Mouse (Mus musculus) lung, postnatal 36 days (tissue): ENCODE results near the gene Zcchc2.

Experiments
- DNase-seq: peaks from one replicate; pipeline ENCODE4 v3.0.0; 2022; ENCODE audit warnings: mixed read lengths

The Zcchc2 gene

DNA sequence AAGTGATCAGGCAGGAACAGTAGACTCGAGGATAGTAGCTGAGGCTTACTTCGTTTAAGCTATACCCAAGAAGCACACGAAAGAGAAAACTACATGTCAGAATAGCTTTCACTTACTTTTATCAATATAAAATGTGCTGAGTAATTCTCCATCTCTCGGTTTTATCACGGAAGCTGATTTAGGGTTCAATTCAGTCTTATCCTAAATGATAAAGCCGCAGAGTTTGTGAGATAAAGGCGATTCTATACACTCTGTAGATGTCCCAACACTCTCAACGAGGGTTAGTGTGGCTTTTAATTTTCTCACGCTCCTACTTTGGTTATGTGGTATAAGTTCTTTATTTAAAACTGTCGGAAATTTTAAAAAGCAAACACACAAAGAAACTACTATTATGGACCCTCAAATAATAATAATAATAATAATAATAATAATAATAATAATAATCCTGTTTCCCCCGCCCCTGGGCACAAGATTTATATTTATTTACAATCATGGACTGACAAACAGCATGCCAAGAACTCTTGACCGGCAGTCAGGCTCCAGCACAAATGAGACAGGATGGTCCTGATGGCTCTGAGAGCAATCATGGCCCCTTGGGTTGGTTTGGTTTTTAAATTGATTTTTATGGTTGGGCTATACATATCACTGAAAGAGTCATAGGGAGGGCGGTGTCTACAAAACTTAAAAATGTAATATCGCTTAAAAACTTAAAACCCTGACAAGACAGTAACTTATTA lies 1.1 kb upstream of the Zcchc2 start:
- DNase-seq: no peak

DNA sequence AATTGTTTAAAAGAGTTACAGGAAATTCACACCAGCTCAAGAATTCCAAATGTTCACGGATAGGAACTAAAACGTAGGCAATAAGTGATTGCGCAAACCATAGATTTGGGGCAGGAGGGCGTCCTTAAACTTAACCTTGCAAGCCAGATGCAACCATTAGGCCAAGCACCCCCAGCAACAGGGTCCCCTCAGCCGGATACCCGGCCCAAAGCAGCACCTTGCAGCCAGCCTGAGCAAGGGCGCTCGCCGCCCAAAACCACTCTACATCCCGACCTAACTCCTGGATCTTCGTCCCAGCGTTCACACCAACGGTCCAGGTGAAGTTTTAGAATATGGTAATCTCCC lies 594 bp upstream of the Zcchc2 start:
- peak; percentile 31 for DNase-seq

DNA sequence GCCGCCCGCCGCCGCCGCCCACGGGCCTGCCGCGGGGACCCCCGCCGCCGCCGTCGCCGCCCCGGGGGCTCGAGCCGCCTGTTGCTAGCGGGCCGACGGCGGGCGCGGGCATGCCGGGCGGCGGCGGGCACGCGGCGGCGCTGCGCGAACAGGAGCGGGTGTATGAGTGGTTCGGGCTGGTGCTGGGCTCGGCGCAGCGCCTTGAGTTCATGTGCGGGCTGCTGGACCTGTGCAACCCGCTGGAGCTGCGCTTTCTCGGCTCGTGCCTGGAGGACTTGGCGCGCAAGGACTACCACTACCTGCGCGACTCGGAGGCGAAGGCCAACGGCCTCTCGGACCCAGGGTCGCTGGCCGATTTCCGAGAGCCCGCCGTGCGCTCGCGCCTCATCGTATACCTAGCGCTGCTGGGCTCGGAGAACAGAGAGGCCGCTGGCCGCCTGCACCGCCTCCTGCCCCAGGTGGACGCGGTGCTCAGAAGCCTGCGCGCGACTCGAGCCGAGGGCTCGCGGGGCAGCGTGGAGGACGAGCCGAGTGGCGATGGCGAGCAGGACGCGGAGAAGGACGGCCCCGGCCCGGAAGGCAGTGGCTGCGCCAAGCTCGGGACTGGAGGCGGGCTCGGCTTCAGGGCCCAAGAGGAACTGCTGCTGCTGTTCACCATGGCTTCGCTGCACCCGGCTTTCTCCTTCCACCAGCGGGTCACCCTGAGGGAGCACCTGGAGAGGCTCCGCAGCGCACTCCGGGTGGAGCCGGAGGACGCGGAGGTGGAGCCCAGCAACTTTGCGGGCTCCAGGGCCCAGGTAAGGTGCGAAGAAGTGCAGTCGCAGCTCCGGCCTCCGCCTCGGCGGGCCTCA lies 930 bp downstream of the Zcchc2 start:
- peak; percentile 69 for DNase-seq

DNA sequence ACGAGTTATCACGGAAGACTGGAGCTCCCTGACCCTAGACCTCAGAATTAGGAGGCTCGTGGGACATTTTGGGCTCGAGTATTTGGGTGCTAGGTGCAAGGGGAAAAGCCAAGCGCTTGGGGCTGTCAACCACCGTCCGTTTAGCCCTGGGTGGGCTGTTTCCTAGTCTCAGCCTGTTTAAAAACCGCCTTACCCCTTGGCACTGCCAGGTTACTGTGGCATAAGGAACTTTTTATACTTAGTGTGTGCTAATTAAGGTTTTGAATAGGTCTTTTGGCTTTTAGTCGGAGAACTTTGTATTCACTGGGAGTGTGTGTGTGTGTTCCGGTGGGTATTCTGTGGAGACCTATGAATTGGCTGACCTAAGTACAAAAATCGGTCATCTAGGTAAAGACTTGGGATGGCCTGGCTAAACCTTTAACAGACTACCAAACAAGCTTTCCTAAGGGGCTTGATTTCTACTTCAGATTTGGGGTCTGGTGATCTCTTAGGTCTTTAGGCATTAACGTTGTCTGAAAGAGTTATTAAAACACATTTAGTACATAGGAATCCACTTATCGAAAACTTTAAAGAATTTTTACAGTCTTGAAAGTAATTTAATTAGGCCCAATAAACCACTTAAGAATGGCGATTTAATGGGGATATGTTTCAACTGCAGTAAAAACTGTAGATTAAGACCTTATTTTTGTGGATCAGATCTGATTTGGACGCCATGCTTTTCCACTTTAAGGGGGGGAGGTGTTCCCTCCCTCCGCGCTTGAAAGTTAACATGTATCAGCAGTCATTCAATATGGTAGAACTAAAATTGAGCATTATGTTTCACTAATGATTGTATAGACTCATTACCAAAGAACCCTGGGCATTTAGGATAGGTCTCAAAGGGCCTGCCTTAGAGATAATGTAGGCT lies 2.0 kb downstream of the Zcchc2 start:
- no peak for DNase-seq

GRCm38 (mm10) chr1:105993196-105993595 lies 3.0 kb downstream of the Zcchc2 start:
- DNase-seq: peak; percentile 65

DNA sequence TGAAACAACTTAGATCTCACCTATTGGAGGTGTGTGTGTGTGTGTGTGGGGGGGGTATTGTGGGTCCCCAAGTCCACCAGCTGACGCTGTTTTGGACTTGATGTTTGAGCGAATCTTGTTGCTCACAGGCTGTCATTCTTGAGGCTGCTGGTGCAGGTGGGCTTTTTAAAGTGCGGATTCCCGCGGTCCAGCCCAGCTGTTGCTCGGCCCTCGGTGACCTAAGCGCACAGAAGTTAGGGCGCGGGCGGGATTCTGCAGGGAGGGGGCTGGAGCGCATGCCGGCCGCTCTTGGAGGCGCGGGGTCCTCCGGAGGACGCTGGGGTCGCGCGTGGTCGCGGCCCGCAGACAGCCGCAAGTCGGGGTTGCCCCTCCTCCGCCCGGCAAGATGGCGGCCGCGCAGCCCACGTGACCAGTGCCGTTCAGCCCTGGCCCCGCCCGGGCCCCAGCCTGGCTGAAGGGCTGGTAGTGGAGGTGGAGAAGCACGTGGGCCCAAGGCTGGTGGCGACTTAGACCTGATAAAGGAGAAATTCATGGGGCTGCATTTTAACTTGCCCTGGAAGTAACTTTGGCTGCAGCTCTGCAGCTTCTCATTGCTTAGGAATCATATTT lies 3.5 kb downstream of the Zcchc2 start:
- DNase-seq: peak; percentile 90

DNA sequence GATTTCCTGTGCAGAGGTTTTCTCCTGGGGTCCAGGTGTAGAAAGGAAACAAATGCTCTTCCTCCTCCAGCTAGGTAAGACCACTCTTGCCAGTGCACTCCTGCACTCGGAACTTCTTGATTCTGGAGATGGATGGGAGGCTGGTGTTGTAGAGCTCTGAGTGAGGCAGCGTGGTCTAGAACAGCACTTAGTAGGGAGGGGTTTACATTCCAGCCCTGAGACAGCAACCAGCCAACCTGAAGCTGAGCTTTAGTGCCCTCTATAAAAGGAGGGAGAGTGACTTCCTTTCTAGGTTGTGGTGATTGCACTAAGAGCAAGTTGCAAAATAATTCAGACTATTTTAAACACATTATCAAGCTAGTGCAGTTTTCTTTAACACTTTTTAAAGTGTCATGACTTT lies 5.8 kb downstream of the Zcchc2 start:
- DNase-seq: no peak

DNA sequence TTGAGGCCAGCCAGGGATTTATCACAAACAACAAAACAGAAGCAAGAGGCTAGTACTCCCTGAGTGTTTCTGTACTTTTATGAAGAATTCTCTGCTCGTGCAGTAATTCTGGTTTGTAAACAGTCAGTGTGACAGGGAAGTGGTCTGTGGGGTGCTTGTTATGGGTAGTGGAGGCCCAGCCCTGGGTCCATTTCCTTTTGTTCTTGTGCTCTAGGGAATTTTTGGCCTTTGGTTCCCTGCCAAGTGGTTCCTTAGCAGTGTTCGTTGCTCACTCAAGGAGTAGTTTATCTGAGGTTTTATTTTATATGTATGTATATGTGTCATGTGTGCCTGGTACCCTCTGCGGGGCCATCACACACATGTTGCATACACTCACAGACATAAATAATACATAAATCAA lies 7.1 kb downstream of the Zcchc2 start:
- DNase-seq: peak; percentile 78

- no peak for DNase-seq
Measured at GRCm38 (mm10) chr1:105999802-106000201, 9.6 kb downstream of the Zcchc2 start.

DNA sequence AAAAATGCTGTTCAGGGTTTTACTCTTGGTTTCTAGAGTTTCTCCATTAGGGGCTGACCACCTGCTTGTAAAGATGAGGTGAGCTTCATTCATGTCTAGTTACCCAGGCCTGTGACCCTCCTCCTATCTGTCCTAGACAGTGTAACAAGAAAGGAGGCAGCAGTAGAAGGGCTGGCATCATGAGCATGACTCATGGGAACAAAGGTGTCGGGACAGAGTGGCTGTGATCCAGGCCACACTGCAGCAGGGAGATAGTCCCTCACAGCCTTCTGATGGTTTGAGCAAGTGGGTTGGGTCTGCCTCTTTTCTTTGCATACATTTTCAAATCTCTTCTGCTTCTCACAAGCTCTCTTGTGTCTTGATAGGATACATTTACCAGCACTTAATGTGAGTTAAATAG lies 17.4 kb downstream of the Zcchc2 start:
- DNase-seq: no peak

DNA sequence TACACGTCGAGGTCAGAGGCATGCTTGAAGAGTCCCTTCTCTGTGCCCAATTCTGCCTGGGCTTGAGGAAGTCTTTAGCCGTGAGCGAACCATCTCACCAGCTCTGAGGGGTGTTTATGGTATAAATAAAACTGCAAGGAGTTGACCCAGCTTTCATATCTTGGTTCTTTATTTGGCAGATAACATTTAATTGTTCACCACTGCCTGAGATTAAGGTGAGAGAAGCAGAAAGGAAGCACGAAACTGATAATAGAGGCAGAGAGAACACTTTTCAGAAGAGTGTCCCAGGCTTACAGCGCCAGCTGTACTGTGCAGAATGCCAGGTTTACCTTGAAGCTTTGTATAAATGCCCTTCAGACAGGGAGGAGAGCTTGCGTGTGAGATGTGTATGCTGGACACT lies 20.9 kb downstream of the Zcchc2 start:
- DNase-seq: no peak

GRCm38 (mm10) chr1:106013759-106014158 lies 23.6 kb downstream of the Zcchc2 start:
- no peak for DNase-seq

- DNase-seq: no peak
Measured at GRCm38 (mm10) chr1:106016262-106016661, 26.1 kb downstream of the Zcchc2 start.

GRCm38 (mm10) chr1:106019854-106020253 lies 29.6 kb downstream of the Zcchc2 start:
- DNase-seq: no peak

DNA sequence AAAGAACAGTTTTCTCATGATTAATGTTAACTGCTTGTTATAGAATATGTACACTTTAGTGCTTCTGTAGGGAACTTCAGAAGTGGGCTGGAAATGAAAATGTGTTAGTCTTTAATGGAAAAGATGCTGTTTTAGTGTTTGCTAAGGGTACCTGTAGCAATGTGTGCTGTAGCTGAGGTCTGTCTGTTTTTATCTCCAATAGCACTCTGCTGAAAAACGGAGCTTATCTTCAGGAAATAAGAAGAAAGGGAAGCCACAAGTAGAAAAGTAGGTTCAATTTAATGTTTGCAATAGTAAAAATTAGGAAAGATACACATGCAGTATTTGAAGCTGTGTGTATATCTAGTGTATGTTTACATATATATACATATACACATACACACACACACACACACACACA lies 32.8 kb downstream of the Zcchc2 start:
- DNase-seq: no peak

- no peak for DNase-seq
Measured at GRCm38 (mm10) chr1:106024254-106024653, 34.0 kb downstream of the Zcchc2 start.

- no peak for DNase-seq
Measured at GRCm38 (mm10) chr1:106024778-106025177, 34.6 kb downstream of the Zcchc2 start.

DNA sequence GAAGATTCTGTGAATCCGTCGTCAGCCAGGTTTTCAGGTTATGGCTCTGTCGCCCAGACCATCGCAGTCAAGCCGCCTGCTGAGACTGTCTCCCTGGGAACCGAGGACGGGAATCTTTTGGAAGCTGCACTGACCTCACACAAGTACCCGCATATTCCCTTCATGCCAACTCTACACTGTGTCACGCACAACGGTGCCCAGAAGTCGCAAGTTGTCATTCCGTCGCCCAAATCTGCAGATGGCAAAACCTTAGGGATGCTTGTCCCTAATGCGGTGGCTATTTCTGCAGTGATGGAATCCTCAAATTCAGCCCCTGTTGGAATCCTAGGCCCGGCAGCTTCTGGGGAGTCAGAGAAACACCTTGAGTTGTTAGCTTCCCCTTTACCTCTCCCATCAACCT lies 39.6 kb downstream of the Zcchc2 start:
- DNase-seq: no peak

GRCm38 (mm10) chr1:106030331-106030730 lies 40.1 kb downstream of the Zcchc2 start:
- peak; percentile 18 for DNase-seq

GRCm38 (mm10) chr1:106030886-106031285 lies 40.7 kb downstream of the Zcchc2 start:
- no peak for DNase-seq

- DNase-seq: peak; percentile 11
Measured at GRCm38 (mm10) chr1:106031908-106032307, 41.7 kb downstream of the Zcchc2 start.

- no peak for DNase-seq
Measured at GRCm38 (mm10) chr1:106034776-106035175, 44.6 kb downstream of the Zcchc2 start.
